Mouse (Mus musculus): ENCODE results near the gene Srsx.
"Not testable (repeated sequence)": the region's sequence is repeated elsewhere in the genome, so short reads cannot be mapped to it uniquely, and the experiment has no call there.

Gene Srsx

DNA sequence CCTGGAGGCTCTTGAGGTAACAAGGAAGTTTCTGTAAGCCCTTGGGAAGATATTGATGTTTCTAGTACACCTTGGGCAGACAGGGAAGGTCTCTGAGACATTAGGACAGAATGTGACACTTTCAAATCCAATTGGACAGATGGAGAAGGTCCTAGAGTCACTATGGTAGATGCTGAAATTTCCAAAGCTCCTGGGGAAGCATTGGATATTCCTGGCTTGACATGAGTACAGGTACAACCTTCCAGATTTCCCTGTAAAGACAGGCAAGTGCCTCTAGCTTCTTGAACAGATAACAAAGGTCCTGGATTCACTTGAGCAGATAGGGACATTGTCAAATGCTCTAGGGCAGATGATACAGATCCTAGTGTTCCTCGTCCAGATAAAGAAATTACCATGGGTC lies at the start of gene Srsx:
Gene Srsx, minus strand, starts transcription at position 101 of the 400 bp plus-strand sequence.
- DNase-seq: not testable (repeated sequence)

- not testable (repeated sequence) for DNase-seq
Observed at GRCm38 (mm10) chrX:123246807-123247206, 24.5 kb upstream of the Srsx start, which contains the start of gene Gm17577. Gene Gm17577 (minus strand): TSS chrX:123246907.
